Mouse (Mus musculus): ENCODE results near the gene Mapkap1. TPM values are rescaled to one million over a fixed set of nuclear protein-coding genes. Genes with fewer than 3 reads are reported as not detected.

Gene Mapkap1
- total and polyA plus RNA-seq, 3 experiments = 39.4 to 45.8 (median 40.7) TPM

GRCm38 (mm10) chr2:34372305-34373301 lies 34.0 kb upstream of the Mapkap1 start, which contains the start of gene Pbx3:
Gene Pbx3, minus strand, starts transcription at chr2:34373142.
- H3K9ac ChIP-seq (ENCODE audit: insufficient read depth, low read depth) = peak within 1 kb of the TSS; percentile 92
- in situ Hi-C loops (cut with MboI; ENCODE audit: low pct_ligation_motif_present, low pct_unique_long_range_greater_than_20kb, low sequenced_read_pairs) (no loop called here), dilution Hi-C loops (cut with MboI; ENCODE audit: extremely low pct_ligation_motif_present, extremely low pct_unique_long_range_greater_than_20kb, low sequenced_read_pairs) (no loop called here)
- H3K27ac ChIP-seq (ENCODE audit: insufficient read depth, low read depth) = peak within 1 kb of the TSS; percentile 64
- no peaks in the 10 kb centered on the region for H3K9me3 ChIP-seq (replicated peaks; ENCODE audit: low read length)
- peak within 1 kb of the TSS; percentile 49 to 83 (median 73) for H3K4me3 ChIP-seq (replicated peaks in 1 of 3; ENCODE audit: low read depth in 2 of 3, low read length in 2 of 3, poor library complexity in 1 of 3)
- peak; percentile 16; the same call in 1 of the 2 replicates for TF ChIP-seq NRF1 (IDR thresholded peaks at IDR 0.05; ENCODE audit: low read depth, low read length)
- TF ChIP-seq HCFC1 (IDR thresholded peaks at IDR 0.05; ENCODE audit: low read depth, low read length) = peak; percentile 38; the same call in 1 of the 2 replicates
- TF ChIP-seq UBTF (IDR thresholded peaks at IDR 0.05; ENCODE audit: low read depth, low read length) = no peak; the same call in 1 of the 2 replicates
- peak; percentile 45 for TF ChIP-seq MXI1 (IDR thresholded peaks at IDR 0.05; ENCODE audit: low read depth, low read length)
- peak; percentile 79 for TF ChIP-seq NELFE (IDR thresholded peaks at IDR 0.05; ENCODE audit: low read depth, low read length)
- TF ChIP-seq CHD2 (IDR thresholded peaks at IDR 0.05; ENCODE audit: low read length) = peak; percentile 56; the same call in 1 of the 2 replicates
- TF ChIP-seq IRF4 (IDR thresholded peaks at IDR 0.05; ENCODE audit: low read depth, low read length) = 0 out of 2 replicates have a peak, but pooled peaks have one; percentile 10
- TF ChIP-seq MAZ (IDR thresholded peaks at IDR 0.05; ENCODE audit: low read depth, low read length) = peak; percentile 94
- no peak for TF ChIP-seq ETS1 (conservative IDR thresholded peaks at IDR 0.05; ENCODE audit: low read depth, low read length)
- TF ChIP-seq MAX (IDR thresholded peaks at IDR 0.05; ENCODE audit: low read length) = peak; percentile 74
- TF ChIP-seq TCF12 (IDR thresholded peaks at IDR 0.05; ENCODE audit: low read depth, low read length) = peak; percentile 83
- TF ChIP-seq ELF1 (IDR thresholded peaks at IDR 0.05; ENCODE audit: low read depth, low read length) = peak; percentile 12; the same call in 1 of the 2 replicates
- no peak for TF ChIP-seq RAD21 (IDR thresholded peaks at IDR 0.05; ENCODE audit: low read depth, low read length)
- TF ChIP-seq POLR2A (IDR thresholded peaks at IDR 0.05; ENCODE audit: low read depth, low read length) = peak; percentile 86
- no peak; the same call in 1 of the 2 replicates for TF ChIP-seq SIN3A (IDR thresholded peaks at IDR 0.05; ENCODE audit: low read length)
- H3K4me1 ChIP-seq (ENCODE audit: control insufficient read depth in 1 of 2, insufficient read depth in 2 of 2) = peaks cover 5 to 10% of the 10 kb centered on the region in 2 experiments
- H3K36me3 ChIP-seq (replicated peaks in 1 of 2; ENCODE audit: control insufficient read depth in 1 of 2, insufficient read depth in 1 of 2, low read length in 1 of 2) = no peaks in the 10 kb centered on the region
- peaks cover 15% of the 10 kb centered on the region for H3K27me3 ChIP-seq (replicated peaks)
- H3K4me2 ChIP-seq (ENCODE audit: insufficient read depth, low read depth, poor library complexity, severe bottlenecking) = peak within 1 kb of the TSS; percentile 46
- DNase-seq (ENCODE audit: extremely low read depth) = peak; percentile 92
- H3K79me2 ChIP-seq (replicated peaks; ENCODE audit: control insufficient read depth, extremely low read depth, insufficient read depth, poor library complexity, severe bottlenecking) = no peaks in the 10 kb centered on the region

GRCm38 (mm10) chr2:34373886-34374285 lies 32.7 kb upstream of the Mapkap1 start:
- H3K36me3 ChIP-seq (replicated peaks in 1 of 2; ENCODE audit: control insufficient read depth in 1 of 2, insufficient read depth in 1 of 2, low read length in 1 of 2) = no peaks in the 10 kb centered on the region
- peaks cover 15% of the 10 kb centered on the region for H3K27me3 ChIP-seq (replicated peaks)
- H3K4me3 ChIP-seq (replicated peaks in 1 of 3; ENCODE audit: low read depth in 2 of 3, low read length in 2 of 3, poor library complexity in 1 of 3) = no peak overlapping the region
- in situ Hi-C loops (cut with MboI; ENCODE audit: low pct_ligation_motif_present, low pct_unique_long_range_greater_than_20kb, low sequenced_read_pairs) = no loop called here
- dilution Hi-C loops (cut with MboI; ENCODE audit: extremely low pct_ligation_motif_present, extremely low pct_unique_long_range_greater_than_20kb, low sequenced_read_pairs) = no loop called here
- no peak overlapping the region for H3K4me2 ChIP-seq (ENCODE audit: insufficient read depth, low read depth, poor library complexity, severe bottlenecking)
- no peak for DNase-seq (ENCODE audit: extremely low read depth)
- no peak overlapping the region for H3K9ac ChIP-seq (ENCODE audit: insufficient read depth, low read depth)
- no peak for TF ChIP-seq RAD21 (IDR thresholded peaks at IDR 0.05; ENCODE audit: low read depth, low read length)
- no peak for TF ChIP-seq KAT2A (IDR thresholded peaks at IDR 0.05; ENCODE audit: insufficient replicate concordance, low read length)
- no peak for TF ChIP-seq ZKSCAN1 (IDR thresholded peaks at IDR 0.05; ENCODE audit: borderline replicate concordance, low read depth, low read length)
- no peak for TF ChIP-seq HCFC1 (IDR thresholded peaks at IDR 0.05; ENCODE audit: low read depth, low read length)
- TF ChIP-seq ZC3H11A (IDR thresholded peaks at IDR 0.05; ENCODE audit: low read depth, low read length) = no peak
- no peak for TF ChIP-seq BHLHE40 (IDR thresholded peaks at IDR 0.05; ENCODE audit: low read depth, low read length)
- TF ChIP-seq CHD1 (IDR thresholded peaks at IDR 0.05; ENCODE audit: low read depth, low read length) = no peak
- TF ChIP-seq RCOR1 (conservative IDR thresholded peaks at IDR 0.05; ENCODE audit: low read depth, low read length) = no peak
- no peak for TF ChIP-seq ELF1 (IDR thresholded peaks at IDR 0.05; ENCODE audit: low read depth, low read length)
- no peak for TF ChIP-seq MEF2A (IDR thresholded peaks at IDR 0.05; ENCODE audit: borderline replicate concordance, low read depth, low read length)
- TF ChIP-seq TBP (conservative IDR thresholded peaks at IDR 0.05; ENCODE audit: low read depth, low read length) = no peak
- TF ChIP-seq JUND (conservative IDR thresholded peaks at IDR 0.05; ENCODE audit: low read depth, low read length) = no peak
- no peak for TF ChIP-seq USF1 (IDR thresholded peaks at IDR 0.05; ENCODE audit: low read depth, low read length)
- no peak for TF ChIP-seq SIN3A (IDR thresholded peaks at IDR 0.05; ENCODE audit: low read length)
- peaks cover 5 to 10% of the 10 kb centered on the region in 2 experiments for H3K4me1 ChIP-seq (ENCODE audit: control insufficient read depth in 1 of 2, insufficient read depth in 2 of 2)
- no peaks in the 10 kb centered on the region for H3K9me3 ChIP-seq (replicated peaks; ENCODE audit: low read length)
- no peaks in the 10 kb centered on the region for H3K79me2 ChIP-seq (replicated peaks; ENCODE audit: control insufficient read depth, extremely low read depth, insufficient read depth, poor library complexity, severe bottlenecking)
- H3K27ac ChIP-seq (ENCODE audit: insufficient read depth, low read depth) = no peak overlapping the region

Data from CH12.LX (cell line).